Mouse (Mus musculus) G1E (cell line): ENCODE measurements around the gene Lenep.

Experiments
- CTCF ChIP-seq: IDR thresholded peaks from 2 replicates; pipeline ENCODE4 v1.5.1; 2012; ENCODE audit warnings: low read depth, low read length, inconsistent platforms, mixed read lengths
- GATA1 ChIP-seq: IDR thresholded peaks from 2 replicates; pipeline ENCODE4 v1.6.1; 2012; ENCODE audit warnings: borderline replicate concordance, low read length, inconsistent platforms, mixed read lengths
- TAL1 ChIP-seq: conservative IDR thresholded peaks from 2 replicates; pipeline ENCODE4 v1.6.1; 2012; ENCODE audit warnings: low read depth, low read length, inconsistent platforms, mixed read lengths

- TF ChIP-seq CTCF: no peak
- no peak for TF ChIP-seq GATA1
- no peak for TF ChIP-seq TAL1
These were observed 36.8 kb downstream of the Lenep start for GRCm38 (mm10) chr3:89365486-89366414.
